Mouse (Mus musculus): ENCODE results near the gene C2cd4d.
A peak's percentile ranks its signal among the peaks of the same experiment; 100 is the strongest.

Gene C2cd4d

GRCm38 (mm10) chr3:94362138-94362537 lies at the start of gene C2cd4d:
Gene C2cd4d, plus strand, starts transcription at chr3:94362438.
- DNase-seq: no peak

- no peak for DNase-seq
These were observed 33.6 kb upstream of the C2cd4d start for GRCm38 (mm10) chr3:94328681-94329080.

- no peak for DNase-seq
These were observed 27.8 kb upstream of the C2cd4d start for GRCm38 (mm10) chr3:94334442-94334841.

- no peak for DNase-seq
These were observed 23.7 kb upstream of the C2cd4d start for GRCm38 (mm10) chr3:94338522-94338921.

GRCm38 (mm10) chr3:94341959-94342422 lies 20.2 kb upstream of the C2cd4d start, which contains the start of gene Them5:
Gene Them5, plus strand, starts transcription at chr3:94342099.
- no peak for DNase-seq

- DNase-seq: no peak
These were observed 19.7 kb upstream of the C2cd4d start for GRCm38 (mm10) chr3:94342552-94342951.

- no peak for DNase-seq
These were observed 18.1 kb upstream of the C2cd4d start for GRCm38 (mm10) chr3:94344182-94344581.

GRCm38 (mm10) chr3:94344897-94345296 lies 17.3 kb upstream of the C2cd4d start:
- DNase-seq: no peak

GRCm38 (mm10) chr3:94348146-94348545 lies 14.1 kb upstream of the C2cd4d start:
- no peak for DNase-seq

- DNase-seq: no peak
These were observed 1.4 kb upstream of the C2cd4d start for GRCm38 (mm10) chr3:94360812-94361211.

- no peak for DNase-seq
These were observed 1.3 kb downstream of the C2cd4d start for GRCm38 (mm10) chr3:94363291-94364153.

GRCm38 (mm10) chr3:94364154-94364526 lies 1.9 kb downstream of the C2cd4d start:
- DNase-seq: no peak

- DNase-seq: peak; percentile 80
These were observed 4.5 kb downstream of the C2cd4d start for GRCm38 (mm10) chr3:94366761-94367160.

GRCm38 (mm10) chr3:94367511-94367910 lies 5.3 kb downstream of the C2cd4d start:
- no peak for DNase-seq

GRCm38 (mm10) chr3:94368631-94369030 lies 6.4 kb downstream of the C2cd4d start:
- DNase-seq: no peak

- DNase-seq: no peak
These were observed 7.5 kb downstream of the C2cd4d start for GRCm38 (mm10) chr3:94369709-94370108.

GRCm38 (mm10) chr3:94371637-94372036 lies 9.4 kb downstream of the C2cd4d start:
- DNase-seq: peak; percentile 30

GRCm38 (mm10) chr3:94372038-94372437 lies 9.8 kb downstream of the C2cd4d start:
- DNase-seq: no peak

GRCm38 (mm10) chr3:94372641-94373040 lies 10.4 kb downstream of the C2cd4d start, which contains the start of gene Rorc:
Gene Rorc, plus strand, starts transcription at chr3:94372794.
- no peak for DNase-seq

GRCm38 (mm10) chr3:94373090-94373489 lies 10.9 kb downstream of the C2cd4d start:
- no peak for DNase-seq

- no peak for DNase-seq
These were observed 11.4 kb downstream of the C2cd4d start for GRCm38 (mm10) chr3:94373597-94374011.

GRCm38 (mm10) chr3:94374636-94375035 lies 12.4 kb downstream of the C2cd4d start:
- DNase-seq: no peak

- no peak for DNase-seq
These were observed 12.9 kb downstream of the C2cd4d start for GRCm38 (mm10) chr3:94375146-94375545.

- no peak for DNase-seq
These were observed 13.6 kb downstream of the C2cd4d start for GRCm38 (mm10) chr3:94375861-94376260.
